ENCODE assay signal across 28 mouse cellular contexts in the genomic region with DNA sequence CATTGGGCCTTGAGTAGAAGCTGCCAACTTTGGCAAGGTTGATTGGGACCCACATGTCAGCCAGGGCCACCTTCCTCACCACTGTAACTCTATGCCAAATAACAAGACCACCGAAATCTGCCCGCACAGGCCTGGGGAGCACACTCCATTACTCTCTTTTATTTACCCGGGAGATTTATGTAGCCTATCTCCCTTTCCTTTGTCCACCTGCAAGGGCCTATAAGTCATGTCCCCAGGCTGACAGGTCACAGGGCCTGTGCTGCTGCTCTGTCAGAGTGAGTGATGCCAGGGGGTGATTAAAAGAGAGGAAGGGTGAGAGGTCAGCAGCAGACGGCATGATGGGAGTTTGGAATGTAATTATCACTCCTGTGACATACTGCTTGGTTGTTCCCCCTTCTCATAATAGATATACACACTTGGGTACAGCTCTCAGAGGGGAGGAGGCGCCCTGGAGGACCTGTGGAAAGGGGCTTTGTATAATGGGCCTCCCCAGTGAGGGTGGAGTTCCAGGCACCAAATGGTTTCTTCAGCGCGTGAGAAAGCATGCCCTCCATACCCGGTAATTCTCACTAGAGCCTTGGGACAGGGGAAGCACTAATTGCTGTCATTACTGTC. TPM values are rescaled to one million over a fixed set of nuclear protein-coding genes. Genes with fewer than 3 reads are reported as not detected.
DNase-seq lines count a peak whose midpoint lies in the region; ATAC-seq lines count a peak whose summit lies in the region.
"Had no signal": no experiment of that assay in that cellular context is flagged by ENCODE, and none has a peak within 500 bp of the region (broad histone marks: within the 10 kb centered on the region; RNA-seq: fewer than 3 reads in every experiment).

No protein-coding gene starts in this region.

- H3K4me2 ChIP-seq in kidney, embryonic 16.5 days (replicated peaks; ENCODE audit: low read depth, low read length) = no peak overlapping the region
- H3K4me2 ChIP-seq: forebrain, embryonic 13.5 days; intestine, embryonic 15.5 days; liver, embryonic 12.5 days; stomach, embryonic 15.5 days had no signal

- WGBS in kidney, embryonic 16.5 days = 4% methylated on average over 8 of the region's 8 CpGs

- H3K36me3 ChIP-seq in kidney, embryonic 16.5 days (ENCODE audit: insufficient read depth, low read length) = no peaks in the 10 kb centered on the region
- H3K36me3 ChIP-seq: hindbrain, embryonic 10.5 days; intestine, embryonic 15.5 days; liver, embryonic 12.5 days; stomach, embryonic 15.5 days had no signal

- peaks cover 3% of the 10 kb centered on the region; the same call in 1 of the 2 replicates for H3K27me3 ChIP-seq in kidney, embryonic 16.5 days (ENCODE audit: insufficient read depth, low read length)
- H3K27me3 ChIP-seq: forebrain, embryonic 13.5 days; stomach, embryonic 15.5 days had no signal

- H3K27ac ChIP-seq in kidney, embryonic 16.5 days (ENCODE audit: low read length) = no peak overlapping the region
- H3K27ac ChIP-seq: forebrain, embryonic 13.5 days; hindbrain, embryonic 10.5 days; hindbrain, postnatal 0 days; intestine, embryonic 15.5 days; left cerebral cortex, adult 2 months; liver, embryonic 12.5 days; macrophage; stomach, embryonic 15.5 days had no signal

- H3K4me1 ChIP-seq in kidney, embryonic 16.5 days (ENCODE audit: insufficient read depth, low read length) = no peaks in the 10 kb centered on the region
- H3K4me1 ChIP-seq: forebrain, embryonic 13.5 days; intestine, embryonic 15.5 days; liver, embryonic 12.5 days; stomach, embryonic 15.5 days had no signal

- ATAC-seq in kidney, embryonic 16.5 days (ENCODE audit: low FRiP score, low TSS enrichment) = peak; percentile 76
- ATAC-seq: CD4-positive, CD25-positive, alpha-beta regulatory T cell, adult 4 months; forebrain, embryonic 13.5 days; hindbrain, postnatal 0 days; intestine, embryonic 15.5 days; liver, embryonic 12.5 days; liver, postnatal 0 days had no signal

- H3K4me3 ChIP-seq in kidney, embryonic 16.5 days (ENCODE audit: low read length) = no peak overlapping the region
- H3K4me3 ChIP-seq: forebrain, embryonic 13.5 days; hindbrain, embryonic 10.5 days; intestine, embryonic 15.5 days; left cerebral cortex, adult 2 months; liver, embryonic 12.5 days; stomach, embryonic 15.5 days had no signal

- no peak overlapping the region for H3K9ac ChIP-seq in kidney, embryonic 16.5 days (replicated peaks; ENCODE audit: low read length)
- H3K9ac ChIP-seq: forebrain, embryonic 13.5 days; intestine, embryonic 15.5 days; liver, embryonic 12.5 days; liver, postnatal 0 days; stomach, embryonic 15.5 days had no signal

- H3K9me3 ChIP-seq in kidney, embryonic 16.5 days (ENCODE audit: low read length) = no peaks in the 10 kb centered on the region
- H3K9me3 ChIP-seq: forebrain, embryonic 13.5 days; hindbrain, embryonic 10.5 days; intestine, embryonic 15.5 days; liver, embryonic 12.5 days; stomach, embryonic 15.5 days had no signal

- no peak for DNase-seq in kidney, postnatal 4 days
- peak; percentile 64 for DNase-seq in embryo, embryonic 10.5 days (ENCODE audit: low spot score)
- peak; percentile 81 for DNase-seq in mesoderm, embryonic 11.5 days (ENCODE audit: low read depth, low spot score)
- DNase-seq in yolk sac, embryonic 10.5 days (ENCODE audit: low spot score) = peak; percentile 18
- DNase-seq in left cerebral cortex, postnatal 14 days (ENCODE audit: low spot score in 2 of 2) = no peak
- no peak for DNase-seq in layer of hippocampus, adult 18-20 months (ENCODE audit: low spot score in 2 of 2)
- DNase-seq: adrenal gland, postnatal 25 days; cerebellum, adult 11-12 months; cerebellum, adult 9-11 months; gastrocnemius, postnatal 10 days; heart, postnatal 14 days; kidney, adult 2 months; left cerebral cortex, postnatal 4 days; liver, postnatal 0 days; midbrain, embryonic 14.5 days; right cerebral cortex, postnatal 25 days; thymus, adult 18-20 months; thymus, postnatal 25 days had no signal

- intact Hi-C loops in left cerebral cortex, postnatal 14 days (cut with DNase I) = no loop called here

RNA-seq across cellular contexts. Expression of a gene that starts 38.1 kb away (rescaled TPM):
- 14.7 and 16.4 TPM in 2 replicates for polyA plus RNA-seq in kidney, embryonic 16.5 days (2015; fragmentation: Nextera tagmentation; extraction: Ambion mirVana)
- 10 to 100 TPM; 36.7 to 38.0 TPM for total RNA-seq in left cerebral cortex, postnatal 14 days (2021)
- 10 to 100 TPM; 28.4 to 32.9 TPM for total RNA-seq in layer of hippocampus, adult 18-20 months (2021)

Comparison
In these comparisons a context has a peak if more than half of its experiments do, and no peak if none do; other contexts are left out.
1. DNase-seq: peak in embryo, embryonic 10.5 days (single experiment), mesoderm, embryonic 11.5 days (single experiment) and yolk sac, embryonic 10.5 days (single experiment); none in kidney, postnatal 4 days (0 of 2), left cerebral cortex, postnatal 14 days (0 of 2) and layer of hippocampus, adult 18-20 months (0 of 2).